Mouse (Mus musculus): ENCODE results near the gene Prss27.
"Not testable (repeated sequence)": the region's sequence is repeated elsewhere in the genome, so short reads cannot be mapped to it uniquely, and the experiment has no call there.

The Prss27 gene

GRCm38 (mm10) chr17:24036954-24037353 is 990 bp upstream of the Prss27 start:
- DNase-seq: no peak

GRCm38 (mm10) chr17:24037360-24037759 is 584 bp upstream of the Prss27 start:
- DNase-seq: no peak

GRCm38 (mm10) chr17:24044482-24044881 is 6.5 kb downstream of the Prss27 start:
- DNase-seq: no peak

- no peak for DNase-seq
Measured at GRCm38 (mm10) chr17:24045608-24046007, 7.7 kb downstream of the Prss27 start.

GRCm38 (mm10) chr17:24046026-24046425 is 8.1 kb downstream of the Prss27 start:
- no peak for DNase-seq

GRCm38 (mm10) chr17:24048053-24048452 is 10.1 kb downstream of the Prss27 start:
- DNase-seq: no peak

GRCm38 (mm10) chr17:24049008-24049407 is 11.1 kb downstream of the Prss27 start:
- no peak for DNase-seq

- no peak for DNase-seq
Measured at GRCm38 (mm10) chr17:24056636-24057625, 19.0 kb downstream of the Prss27 start.

- no peak for DNase-seq
Measured at GRCm38 (mm10) chr17:24057730-24058245, 19.8 kb downstream of the Prss27 start.

- no peak for DNase-seq
Measured at GRCm38 (mm10) chr17:24062459-24063155, 24.7 kb downstream of the Prss27 start.

GRCm38 (mm10) chr17:24068271-24068670 is 30.3 kb downstream of the Prss27 start:
- no peak for DNase-seq

GRCm38 (mm10) chr17:24069531-24069930 is 31.6 kb downstream of the Prss27 start:
- no peak for DNase-seq

- DNase-seq: peak; percentile 93
Measured at GRCm38 (mm10) chr17:24072919-24073696, 35.2 kb downstream of the Prss27 start, which contains the start of gene Kctd5. Gene Kctd5, minus strand, starts transcription at chr17:24073485.

- no peak for DNase-seq
Measured at GRCm38 (mm10) chr17:24077101-24077500, 39.2 kb downstream of the Prss27 start.

GRCm38 (mm10) chr17:24084593-24084992 is 46.6 kb downstream of the Prss27 start:
- no peak for DNase-seq

GRCm38 (mm10) chr17:24086399-24086798 is 48.5 kb downstream of the Prss27 start:
- DNase-seq: not testable (repeated sequence)

- DNase-seq: no peak
Measured at GRCm38 (mm10) chr17:24090575-24090974, 52.6 kb downstream of the Prss27 start.

Measured in cerebellum, adult 11 months (tissue).